Mouse (Mus musculus): Measurements from ENCODE around the gene Serpina16. TPM values are rescaled to one million over a fixed set of nuclear protein-coding genes. Genes with fewer than 3 reads are reported as not detected.

The Serpina16 gene
- polyA plus RNA-seq (2012; rRNA removed), result 0.06 and 0.07 TPM in 2 replicates

GRCm38 (mm10) chr12:103676039-103676438 is at the start of gene Serpina16:
Gene Serpina16, minus strand, starts transcription at chr12:103676139.

GRCm38 (mm10) chr12:103695429-103695828 is 19.5 kb upstream of the Serpina16 start, which contains the start of gene Serpina1f:
Gene Serpina1f, minus strand, starts transcription at chr12:103695529.

GRCm38 (mm10) chr12:103656848-103657626 is 18.9 kb downstream of the Serpina16 start, which contains the start of gene Serpina6:
Gene Serpina6, minus strand, starts transcription at chr12:103657212.

GRCm38 (mm10) chr12:103631203-103631612 is 44.7 kb downstream of the Serpina16 start, which contains the start of gene Serpina10:
Gene Serpina10, minus strand, starts transcription at chr12:103631444.

Other genes starting within 250 kb of the Serpina16 start
- gene Ifi27, start 241.9 kb downstream of the Serpina16 start, polyA plus RNA-seq (2012; rRNA removed), result 14.0 and 33.2 TPM in 2 replicates
- 6.2 and 8.6 TPM in 2 replicates for gene Ifi27l2a, start 232.5 kb downstream of the Serpina16 start, polyA plus RNA-seq (2012; rRNA removed)
- gene Ifi27l2b, start 218.9 kb downstream of the Serpina16 start, polyA plus RNA-seq (2012; rRNA removed), result not detected in 2 replicates
- 0.95 and 1.2 TPM in 2 replicates for gene Ppp4r4, start 143.9 kb downstream of the Serpina16 start, polyA plus RNA-seq (2012; rRNA removed)
- 25.2 and 27.9 TPM in 2 replicates for gene Serpina10, start 44.7 kb downstream of the Serpina16 start, polyA plus RNA-seq (2012; rRNA removed)
- gene Serpina6, start 18.9 kb downstream of the Serpina16 start, polyA plus RNA-seq (2012; rRNA removed), result 769 and 833 TPM in 2 replicates
- gene Serpina1f, start 19.4 kb upstream of the Serpina16 start, polyA plus RNA-seq (2012; rRNA removed), result not detected in 2 replicates
- 148 and 176 TPM in 2 replicates for gene Serpina1d, start 97.5 kb upstream of the Serpina16 start, polyA plus RNA-seq (2012; rRNA removed)
- gene Serpina1b, start 154.2 kb upstream of the Serpina16 start, polyA plus RNA-seq (2012; rRNA removed), result 761 and 786 TPM in 2 replicates
- 440 and 515 TPM in 2 replicates for gene Serpina1a, start 187.4 kb upstream of the Serpina16 start, polyA plus RNA-seq (2012; rRNA removed)
- gene Serpina1c, start 228.7 kb upstream of the Serpina16 start, polyA plus RNA-seq (2012; rRNA removed), result 147 and 183 TPM in 2 replicates